Mouse (Mus musculus): ENCODE data around the gene Katnal1. TPM values are rescaled to one million over a fixed set of nuclear protein-coding genes. Genes with fewer than 3 reads are reported as not detected.

Katnal1 gene
- polyA plus RNA-seq, 1 experiment from 2014 or later = 6.9 TPM

DNA sequence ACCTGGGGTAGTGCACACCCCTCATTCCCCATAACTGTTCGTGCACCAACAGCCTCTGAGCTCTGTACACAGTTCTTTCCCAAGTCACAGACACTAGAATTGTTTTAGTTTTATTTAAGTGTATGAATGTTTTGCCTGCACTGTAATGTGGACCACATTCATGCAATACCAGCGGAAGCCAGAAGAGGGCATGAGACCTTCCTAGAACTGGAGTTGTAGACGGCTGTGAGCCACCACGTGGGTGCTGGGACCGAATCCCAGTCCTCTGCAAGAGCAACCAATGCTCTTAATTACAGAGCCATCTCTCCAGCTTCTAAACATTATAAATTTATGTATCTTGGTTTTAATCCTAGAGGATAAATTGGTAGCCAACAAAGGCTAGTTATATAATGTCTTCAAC lies 17.7 kb upstream of the Katnal1 start:
- Histone ChIP-seq H3K4me1 (ENCODE audit: control insufficient read depth, insufficient read depth, low read length) (peaks cover 5% of the 10 kb centered on the region; the same call in 1 of the 2 replicates), H3K27ac (ENCODE audit: low read length) (no peak overlapping the region), H3K36me3 (ENCODE audit: control insufficient read depth, insufficient read depth, low read length) (no peaks in the 10 kb centered on the region), H3K9ac (ENCODE audit: low read depth, low read length) (no peak overlapping the region), H3K4me2 (ENCODE audit: low read depth, low read length) (no peak overlapping the region), H3K27me3 (replicated peaks; ENCODE audit: control insufficient read depth, insufficient read depth, low read length) (no peaks in the 10 kb centered on the region), H3K9me3 (ENCODE audit: control insufficient read depth, low read length) (peaks cover 3% of the 10 kb centered on the region; the same call in 1 of the 2 replicates), H3K4me3 (ENCODE audit: low read length) (no peak overlapping the region)
- no peak for ATAC-seq
- 79% methylated on average over 5 of the region's 5 CpGs for WGBS

DNA sequence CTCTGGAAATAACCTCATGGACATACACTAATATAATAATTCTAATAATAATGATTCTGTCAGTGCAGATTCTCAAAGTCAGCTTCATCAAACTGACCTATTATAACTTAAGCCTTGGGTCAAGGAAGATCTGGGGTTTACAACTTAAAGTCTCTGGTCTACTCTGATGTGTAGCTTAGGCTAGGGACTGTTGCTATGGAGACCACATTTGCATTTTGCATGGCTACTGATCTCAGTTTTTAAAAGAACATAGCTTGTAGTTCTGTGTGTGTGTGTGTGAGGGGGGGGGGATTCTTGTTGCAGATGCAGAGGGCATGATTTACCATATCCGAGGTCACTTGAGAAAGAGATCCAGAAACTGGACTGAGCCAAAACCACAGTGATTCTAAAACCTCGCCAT lies 16.6 kb upstream of the Katnal1 start:
- ATAC-seq = no peak
- H3K4me3 ChIP-seq (ENCODE audit: low read length) = no peak overlapping the region
- H3K9ac ChIP-seq (ENCODE audit: low read depth, low read length) = no peak overlapping the region
- peaks cover 3% of the 10 kb centered on the region; the same call in 1 of the 2 replicates for H3K9me3 ChIP-seq (ENCODE audit: control insufficient read depth, low read length)
- no peaks in the 10 kb centered on the region for H3K27me3 ChIP-seq (replicated peaks; ENCODE audit: control insufficient read depth, insufficient read depth, low read length)
- no peak overlapping the region for H3K4me2 ChIP-seq (ENCODE audit: low read depth, low read length)
- no peak overlapping the region for H3K27ac ChIP-seq (ENCODE audit: low read length)
- no peaks in the 10 kb centered on the region for H3K36me3 ChIP-seq (ENCODE audit: control insufficient read depth, insufficient read depth, low read length)
- peaks cover 5% of the 10 kb centered on the region; the same call in 1 of the 2 replicates for H3K4me1 ChIP-seq (ENCODE audit: control insufficient read depth, insufficient read depth, low read length)
- 81% methylated on average over 2 of the region's 2 CpGs for WGBS

DNA sequence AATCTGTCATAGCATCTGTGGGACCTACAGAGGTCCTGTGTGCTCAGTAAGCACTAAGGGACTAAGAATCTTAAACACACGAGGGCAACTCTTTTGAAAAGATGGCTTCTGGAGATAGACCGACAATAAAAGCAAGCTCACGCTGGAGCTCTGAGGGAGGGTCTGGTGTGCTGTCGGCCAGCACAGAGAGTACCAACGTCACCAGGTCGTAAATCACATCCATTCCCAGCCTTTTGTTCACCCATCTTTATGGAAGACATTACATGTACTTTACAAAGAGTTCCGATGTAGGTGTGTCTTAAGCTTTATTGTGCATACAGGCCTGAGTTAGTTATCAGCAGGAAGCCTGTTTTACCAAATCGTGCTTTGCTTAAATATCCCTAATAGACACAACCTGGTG lies 14.9 kb upstream of the Katnal1 start:
- 35% methylated on average over 8 of the region's 8 CpGs for WGBS
- Histone ChIP-seq H3K4me2 (ENCODE audit: low read depth, low read length) (0 out of 2 replicates have a peak overlapping the region, but pooled peaks have one; percentile 17), H3K27ac (ENCODE audit: low read length) (no peak overlapping the region), H3K27me3 (replicated peaks; ENCODE audit: control insufficient read depth, insufficient read depth, low read length) (no peaks in the 10 kb centered on the region), H3K36me3 (ENCODE audit: control insufficient read depth, insufficient read depth, low read length) (no peaks in the 10 kb centered on the region), H3K9ac (ENCODE audit: low read depth, low read length) (no peak overlapping the region), H3K4me3 (ENCODE audit: low read length) (no peak overlapping the region), H3K9me3 (ENCODE audit: control insufficient read depth, low read length) (peaks cover 3% of the 10 kb centered on the region; the same call in 1 of the 2 replicates), H3K4me1 (ENCODE audit: control insufficient read depth, insufficient read depth, low read length) (no peaks in the 10 kb centered on the region)
- ATAC-seq = peak; percentile 33; the same call in 1 of the 2 replicates

DNA sequence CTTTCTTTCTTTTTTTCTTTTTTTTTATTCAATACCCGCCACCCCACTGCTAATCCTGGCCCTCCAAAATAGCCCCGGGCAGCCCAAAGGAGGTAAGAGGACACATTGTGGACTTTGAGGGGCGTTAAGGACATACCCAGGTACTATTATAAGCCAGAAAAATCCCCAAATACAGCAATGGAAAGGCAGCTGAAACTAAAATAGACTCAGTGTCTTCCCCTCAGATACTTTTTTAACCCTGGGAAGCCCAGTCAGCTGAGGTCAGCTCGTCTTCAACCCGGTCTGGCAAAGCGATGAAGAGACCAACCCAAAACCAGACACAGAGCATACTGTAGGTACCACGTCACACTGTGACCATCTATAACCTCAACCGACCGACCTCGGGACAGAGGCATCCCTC lies 14.3 kb upstream of the Katnal1 start:
- H3K4me3 ChIP-seq (ENCODE audit: low read length) = no peak overlapping the region
- ATAC-seq = peak; percentile 33; the same call in 1 of the 2 replicates
- no peaks in the 10 kb centered on the region for H3K4me1 ChIP-seq (ENCODE audit: control insufficient read depth, insufficient read depth, low read length)
- no peak overlapping the region for H3K4me2 ChIP-seq (ENCODE audit: low read depth, low read length)
- H3K9me3 ChIP-seq (ENCODE audit: control insufficient read depth, low read length) = peaks cover 3% of the 10 kb centered on the region; the same call in 1 of the 2 replicates
- H3K27me3 ChIP-seq (replicated peaks; ENCODE audit: control insufficient read depth, insufficient read depth, low read length) = no peaks in the 10 kb centered on the region
- no peaks in the 10 kb centered on the region for H3K36me3 ChIP-seq (ENCODE audit: control insufficient read depth, insufficient read depth, low read length)
- WGBS = 79% methylated on average over 10 of the region's 10 CpGs
- no peak overlapping the region for H3K27ac ChIP-seq (ENCODE audit: low read length)
- no peak overlapping the region for H3K9ac ChIP-seq (ENCODE audit: low read depth, low read length)

DNA sequence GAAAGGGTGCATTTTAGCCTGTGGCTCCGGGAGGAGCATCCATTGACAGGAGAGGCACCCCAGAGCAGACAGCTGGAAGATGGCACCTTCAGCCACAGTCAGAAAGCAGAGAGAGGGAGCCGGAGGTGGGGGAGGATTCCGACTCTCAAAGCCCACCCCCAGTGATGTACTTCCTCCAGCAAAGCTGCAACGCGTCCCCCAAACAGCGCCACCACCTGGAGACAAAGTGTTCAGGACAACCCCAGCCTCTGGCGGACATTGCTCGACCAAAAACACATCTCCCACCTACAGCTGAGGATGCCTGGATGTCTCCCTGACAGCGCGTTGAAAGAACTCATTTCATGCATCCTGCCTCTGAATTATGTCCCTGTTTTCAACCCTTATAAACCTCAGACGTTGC lies 13.8 kb upstream of the Katnal1 start:
- Histone ChIP-seq H3K4me3 (ENCODE audit: low read length) (no peak overlapping the region), H3K27me3 (replicated peaks; ENCODE audit: control insufficient read depth, insufficient read depth, low read length) (no peaks in the 10 kb centered on the region), H3K9ac (ENCODE audit: low read depth, low read length) (no peak overlapping the region), H3K27ac (ENCODE audit: low read length) (no peak overlapping the region), H3K4me1 (ENCODE audit: control insufficient read depth, insufficient read depth, low read length) (no peaks in the 10 kb centered on the region), H3K36me3 (ENCODE audit: control insufficient read depth, insufficient read depth, low read length) (no peaks in the 10 kb centered on the region), H3K9me3 (ENCODE audit: control insufficient read depth, low read length) (peaks cover 3% of the 10 kb centered on the region; the same call in 1 of the 2 replicates), H3K4me2 (ENCODE audit: low read depth, low read length) (no peak overlapping the region)
- ATAC-seq = no peak
- WGBS = 71% methylated on average over 11 of the region's 11 CpGs

DNA sequence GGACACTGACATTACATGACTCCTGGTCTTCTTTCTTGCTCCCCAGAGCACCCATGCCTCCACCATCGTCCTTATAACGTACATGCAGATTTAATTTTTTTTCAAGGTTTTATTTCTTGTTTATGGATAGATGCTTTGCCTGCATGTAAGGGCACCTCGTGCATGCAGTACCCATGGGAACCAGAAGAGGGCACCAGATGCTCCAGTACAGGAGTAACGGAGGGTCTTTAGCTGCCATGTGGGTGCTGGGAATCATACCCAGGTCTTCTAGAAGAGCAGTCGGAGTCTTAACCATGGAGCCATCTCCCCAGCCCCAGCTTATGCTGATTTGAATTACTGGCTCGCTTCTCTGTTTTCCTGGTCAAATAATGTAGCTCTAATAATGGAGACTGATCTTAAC lies 13.2 kb upstream of the Katnal1 start:
- no peak overlapping the region for H3K4me2 ChIP-seq (ENCODE audit: low read depth, low read length)
- H3K4me3 ChIP-seq (ENCODE audit: low read length) = no peak overlapping the region
- 96% methylated on average over 6 of the region's 6 CpGs for WGBS
- no peak overlapping the region for H3K9ac ChIP-seq (ENCODE audit: low read depth, low read length)
- ATAC-seq = no peak
- H3K4me1 ChIP-seq (ENCODE audit: control insufficient read depth, insufficient read depth, low read length) = no peaks in the 10 kb centered on the region
- H3K27me3 ChIP-seq (replicated peaks; ENCODE audit: control insufficient read depth, insufficient read depth, low read length) = no peaks in the 10 kb centered on the region
- no peak overlapping the region for H3K27ac ChIP-seq (ENCODE audit: low read length)
- peaks cover 3% of the 10 kb centered on the region; the same call in 1 of the 2 replicates for H3K9me3 ChIP-seq (ENCODE audit: control insufficient read depth, low read length)
- no peaks in the 10 kb centered on the region for H3K36me3 ChIP-seq (ENCODE audit: control insufficient read depth, insufficient read depth, low read length)

DNA sequence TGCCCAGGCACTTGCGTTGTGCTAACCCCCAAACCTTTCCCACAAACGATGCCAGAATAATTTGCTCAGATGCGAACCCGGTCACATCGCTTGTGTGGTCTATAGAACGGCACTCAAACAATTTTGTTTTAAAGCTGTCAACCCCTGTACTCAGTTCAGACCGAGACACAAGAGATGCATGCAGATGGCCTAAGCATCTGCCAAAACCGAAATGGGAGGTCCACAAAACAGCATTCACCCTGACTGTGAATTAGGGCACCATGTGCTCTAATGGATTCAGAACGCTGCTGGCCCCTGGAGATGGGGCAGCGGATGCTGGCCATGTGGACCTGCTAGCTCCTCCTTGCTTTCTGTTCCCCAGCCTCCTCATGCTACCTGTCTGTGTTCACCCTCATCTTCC lies 12.7 kb upstream of the Katnal1 start:
- H3K9ac ChIP-seq (ENCODE audit: low read depth, low read length) = no peak overlapping the region
- H3K4me1 ChIP-seq (ENCODE audit: control insufficient read depth, insufficient read depth, low read length) = no peaks in the 10 kb centered on the region
- WGBS = 76% methylated on average over 10 of the region's 10 CpGs
- H3K36me3 ChIP-seq (ENCODE audit: control insufficient read depth, insufficient read depth, low read length) = no peaks in the 10 kb centered on the region
- H3K9me3 ChIP-seq (ENCODE audit: control insufficient read depth, low read length) = peaks cover 3% of the 10 kb centered on the region; the same call in 1 of the 2 replicates
- no peak overlapping the region for H3K4me2 ChIP-seq (ENCODE audit: low read depth, low read length)
- no peak overlapping the region for H3K4me3 ChIP-seq (ENCODE audit: low read length)
- no peak for ATAC-seq
- H3K27ac ChIP-seq (ENCODE audit: low read length) = no peak overlapping the region
- H3K27me3 ChIP-seq (replicated peaks; ENCODE audit: control insufficient read depth, insufficient read depth, low read length) = no peaks in the 10 kb centered on the region

DNA sequence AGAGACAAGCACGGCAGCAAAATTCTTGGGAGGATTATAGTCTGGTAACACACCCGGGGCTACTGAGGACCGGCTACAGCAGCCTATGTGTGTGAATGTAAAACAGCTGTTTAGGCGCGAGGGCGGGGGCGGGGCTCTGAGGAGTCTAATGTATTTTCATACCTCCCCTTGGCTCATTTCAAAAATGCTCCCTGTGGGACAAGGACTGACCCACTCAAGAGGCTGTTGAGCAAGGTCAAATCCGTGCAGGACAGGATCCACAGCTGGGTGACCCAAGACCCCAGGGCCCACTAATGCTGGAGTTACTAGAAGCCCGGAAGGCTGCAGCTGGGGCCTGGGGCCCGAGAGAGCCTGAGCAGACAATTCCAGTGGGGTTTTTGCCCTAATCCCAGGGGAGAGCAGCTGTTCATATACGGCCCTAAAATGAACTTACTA lies 10.8 kb upstream of the Katnal1 start:
- Histone ChIP-seq H3K27me3 (replicated peaks; ENCODE audit: control insufficient read depth, insufficient read depth, low read length) (no peaks in the 10 kb centered on the region), H3K4me1 (ENCODE audit: control insufficient read depth, insufficient read depth, low read length) (no peaks in the 10 kb centered on the region), H3K27ac (ENCODE audit: low read length) (no peak overlapping the region), H3K9me3 (ENCODE audit: control insufficient read depth, low read length) (peaks cover 6% of the 10 kb centered on the region; the same call in 1 of the 2 replicates), H3K4me2 (ENCODE audit: low read depth, low read length) (no peak overlapping the region), H3K4me3 (ENCODE audit: low read length) (no peak overlapping the region), H3K36me3 (ENCODE audit: control insufficient read depth, insufficient read depth, low read length) (no peaks in the 10 kb centered on the region), H3K9ac (ENCODE audit: low read depth, low read length) (no peak overlapping the region)
- ATAC-seq = no peak
- 67% methylated on average over 11 of the region's 11 CpGs for WGBS

DNA sequence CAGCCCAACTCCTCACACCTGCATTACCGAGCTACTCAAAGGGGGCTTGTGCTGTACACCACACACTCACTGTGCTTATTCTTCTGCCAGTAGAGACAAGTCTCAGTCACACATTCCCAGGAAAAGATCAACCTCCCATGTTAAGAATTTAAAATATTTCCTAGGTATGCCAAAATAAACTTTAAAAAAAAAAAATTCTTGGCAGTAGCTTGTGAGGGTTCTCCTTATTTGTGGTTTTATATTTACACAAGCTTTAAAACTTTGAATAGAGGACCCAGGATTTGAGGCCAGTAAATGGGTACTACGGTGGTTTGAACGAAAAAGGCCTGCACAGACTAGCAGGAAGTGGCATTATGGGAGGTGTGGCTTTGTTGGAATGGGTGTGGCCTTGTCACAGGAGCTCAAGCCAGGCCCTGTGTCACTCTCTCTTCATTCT lies 7.4 kb upstream of the Katnal1 start:
- H3K36me3 ChIP-seq (ENCODE audit: control insufficient read depth, insufficient read depth, low read length) = no peaks in the 10 kb centered on the region
- no peak overlapping the region for H3K9ac ChIP-seq (ENCODE audit: low read depth, low read length)
- no peaks in the 10 kb centered on the region for H3K27me3 ChIP-seq (replicated peaks; ENCODE audit: control insufficient read depth, insufficient read depth, low read length)
- no peak overlapping the region for H3K27ac ChIP-seq (ENCODE audit: low read length)
- H3K4me2 ChIP-seq (ENCODE audit: low read depth, low read length) = no peak overlapping the region
- WGBS = 72% methylated on average over 3 of the region's 3 CpGs
- H3K9me3 ChIP-seq (ENCODE audit: control insufficient read depth, low read length) = 0 out of 2 replicates have a peak, but pooled peaks cover 3% of the 10 kb centered on the region
- H3K4me1 ChIP-seq (ENCODE audit: control insufficient read depth, insufficient read depth, low read length) = peaks cover 3% of the 10 kb centered on the region; the same call in 1 of the 2 replicates
- no peak for ATAC-seq
- no peak overlapping the region for H3K4me3 ChIP-seq (ENCODE audit: low read length)

DNA sequence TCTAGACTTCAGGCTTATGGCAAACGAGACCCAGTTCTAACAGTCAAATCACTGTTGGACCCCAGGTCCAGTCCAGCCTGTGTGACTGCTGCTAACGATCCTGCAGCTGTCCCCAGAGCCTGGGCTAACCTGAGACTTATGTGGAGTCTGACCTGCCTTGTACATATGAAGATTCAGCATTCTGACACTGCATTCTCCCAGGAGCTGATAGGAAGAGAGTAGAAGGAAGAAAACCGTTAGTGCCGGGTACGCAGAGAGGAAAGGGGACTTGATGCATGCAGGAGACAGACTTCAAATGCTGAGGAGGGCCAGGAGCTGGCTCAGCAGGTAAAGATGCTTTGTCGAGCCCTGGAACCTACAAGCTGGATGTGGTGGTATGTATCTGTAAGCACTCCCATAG lies 6.8 kb upstream of the Katnal1 start:
- Histone ChIP-seq H3K27me3 (replicated peaks; ENCODE audit: control insufficient read depth, insufficient read depth, low read length) (no peaks in the 10 kb centered on the region), H3K9ac (ENCODE audit: low read depth, low read length) (no peak overlapping the region), H3K36me3 (ENCODE audit: control insufficient read depth, insufficient read depth, low read length) (no peaks in the 10 kb centered on the region), H3K4me1 (ENCODE audit: control insufficient read depth, insufficient read depth, low read length) (peaks cover 7% of the 10 kb centered on the region), H3K27ac (ENCODE audit: low read length) (no peak overlapping the region), H3K4me2 (ENCODE audit: low read depth, low read length) (no peak overlapping the region), H3K9me3 (ENCODE audit: control insufficient read depth, low read length) (0 out of 2 replicates have a peak, but pooled peaks cover 3% of the 10 kb centered on the region), H3K4me3 (ENCODE audit: low read length) (no peak overlapping the region)
- no peak for ATAC-seq
- 87% methylated on average over 6 of the region's 6 CpGs for WGBS
